In the genomic region with DNA sequence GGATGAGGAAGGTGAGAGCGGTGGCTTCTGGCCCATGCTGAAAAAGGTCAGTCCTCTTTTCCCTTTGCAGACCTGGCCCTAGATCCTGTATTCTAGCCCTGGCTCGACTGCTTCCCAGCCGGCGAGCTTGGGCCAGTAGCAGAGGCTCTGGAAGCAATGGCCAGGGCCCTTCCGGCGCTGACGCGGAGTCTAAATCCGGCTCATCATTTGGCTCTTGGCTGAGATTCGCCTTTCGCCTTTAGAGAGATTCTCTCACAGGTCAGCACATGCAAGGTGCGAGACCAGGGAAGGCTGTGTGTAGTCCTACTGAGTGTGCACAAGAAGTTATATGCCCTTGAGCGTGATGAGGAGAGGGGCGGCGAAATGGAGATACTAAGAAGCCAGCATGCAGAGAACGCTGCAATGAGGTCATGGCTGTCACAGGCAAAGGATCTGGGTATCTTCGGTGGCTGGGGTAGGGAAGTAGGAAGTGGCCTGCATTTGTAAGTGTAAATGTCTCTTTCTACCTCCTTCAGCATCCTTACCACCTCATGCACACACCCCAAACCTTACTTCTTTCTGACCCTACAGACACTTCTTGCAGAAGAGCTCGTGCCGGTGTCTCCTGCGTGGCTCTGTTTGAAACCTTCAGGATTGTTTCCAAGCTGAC, we compare ENCODE assay signal across 8 mouse cellular contexts. TPM values are rescaled to one million over a fixed set of nuclear protein-coding genes. Genes with fewer than 3 reads are reported as not detected.
A peak's percentile ranks its signal among the peaks of the same experiment; 100 is the strongest.
DNase-seq lines count a peak whose midpoint lies in the region; ATAC-seq lines count a peak whose summit lies in the region.

No protein-coding gene starts in this region.

- H3K27ac ChIP-seq in embryonic facial prominence, embryonic 11.5 days (replicated peaks; ENCODE audit: low read depth, low read length), result no peak overlapping the region
- H3K27ac ChIP-seq in heart, embryonic 12.5 days (ENCODE audit: poor library complexity, severe bottlenecking), result peak overlapping the region; percentile 85
- H3K27ac ChIP-seq in kidney, embryonic 16.5 days (ENCODE audit: low read length), result no peak overlapping the region
- H3K27ac ChIP-seq in macrophage, result peak overlapping the region; percentile 21

- H3K4me2 ChIP-seq in embryonic facial prominence, embryonic 11.5 days (ENCODE audit: low read depth, low read length), result peak overlapping the region; percentile 92
- H3K4me2 ChIP-seq in heart, embryonic 12.5 days, result peak overlapping the region; percentile 81
- peak overlapping the region; percentile 97 for H3K4me2 ChIP-seq in kidney, embryonic 16.5 days (replicated peaks; ENCODE audit: low read depth, low read length)

- no peaks in the 10 kb centered on the region for H3K4me1 ChIP-seq in embryonic facial prominence, embryonic 11.5 days (ENCODE audit: control insufficient read depth, insufficient read depth, low read length)
- H3K4me1 ChIP-seq in heart, embryonic 12.5 days (replicated peaks), result peaks cover 17% of the 10 kb centered on the region
- H3K4me1 ChIP-seq in kidney, embryonic 16.5 days (ENCODE audit: insufficient read depth, low read length), result peaks cover 20% of the 10 kb centered on the region

- H3K27me3 ChIP-seq in embryonic facial prominence, embryonic 11.5 days (ENCODE audit: control insufficient read depth, insufficient read depth, low read length), result peaks cover 9% of the 10 kb centered on the region
- peaks cover 16% of the 10 kb centered on the region; the same call in 1 of the 2 replicates for H3K27me3 ChIP-seq in heart, embryonic 12.5 days (replicated peaks)
- H3K27me3 ChIP-seq in kidney, embryonic 16.5 days (ENCODE audit: insufficient read depth, low read length), result peaks cover 65% of the 10 kb centered on the region

- no peaks in the 10 kb centered on the region for H3K9me3 ChIP-seq in embryonic facial prominence, embryonic 11.5 days (replicated peaks; ENCODE audit: control insufficient read depth, low read length)
- no peaks in the 10 kb centered on the region for H3K9me3 ChIP-seq in heart, embryonic 12.5 days (replicated peaks)
- no peaks in the 10 kb centered on the region for H3K9me3 ChIP-seq in kidney, embryonic 16.5 days (ENCODE audit: low read length)

- H3K9ac ChIP-seq in embryonic facial prominence, embryonic 11.5 days (replicated peaks; ENCODE audit: low read length), result no peak overlapping the region; the same call in 1 of the 2 replicates
- peak overlapping the region; percentile 78 for H3K9ac ChIP-seq in heart, embryonic 12.5 days
- H3K9ac ChIP-seq in kidney, embryonic 16.5 days (replicated peaks; ENCODE audit: low read length), result no peak overlapping the region; the same call in 1 of the 2 replicates

- WGBS in embryonic facial prominence, embryonic 11.5 days, result 3% methylated on average over 20 of the region's 20 CpGs
- WGBS in heart, embryonic 12.5 days, result 3% methylated on average over 20 of the region's 20 CpGs
- WGBS in kidney, embryonic 16.5 days, result 5% methylated on average over 20 of the region's 20 CpGs
- 28% methylated on average over 20 of the region's 20 CpGs for WGBS in macrophage (ENCODE audit: missing documents)

- DNase-seq in ovary, postnatal 36 days (ENCODE audit: low spot score), result peak; percentile 16
- no peak for DNase-seq in ovary, postnatal 10 days (ENCODE audit: low spot score)
- DNase-seq in embryonic facial prominence, embryonic 11.5 days (ENCODE audit: low spot score), result peak; percentile 38
- peak; percentile 50 for DNase-seq in testis, postnatal 10 days (ENCODE audit: low spot score)

- no peaks in the 10 kb centered on the region for H3K79me2 ChIP-seq in macrophage (ENCODE audit: inconsistent target)

- ATAC-seq in embryonic facial prominence, embryonic 11.5 days (replicated peaks; ENCODE audit: insufficient number of reproducible peaks, low FRiP score, low TSS enrichment, low read depth), result peak; percentile 15
- ATAC-seq in heart, embryonic 12.5 days (ENCODE audit: insufficient number of reproducible peaks, low FRiP score), result peak; percentile 34; the same call in 1 of the 2 replicates
- peak; percentile 20; the same call in 1 of the 2 replicates for ATAC-seq in kidney, embryonic 16.5 days (ENCODE audit: low FRiP score, low TSS enrichment)
- ATAC-seq in activated CD4-positive, CD25-positive, alpha-beta regulatory T cell, adult 4 months, result no peak

- H3K36me3 ChIP-seq in embryonic facial prominence, embryonic 11.5 days (replicated peaks; ENCODE audit: control insufficient read depth, insufficient read depth, low read depth, low read length), result no peaks in the 10 kb centered on the region
- no peaks in the 10 kb centered on the region for H3K36me3 ChIP-seq in heart, embryonic 12.5 days
- no peaks in the 10 kb centered on the region for H3K36me3 ChIP-seq in kidney, embryonic 16.5 days (ENCODE audit: insufficient read depth, low read length)
- H3K36me3 ChIP-seq in macrophage (ENCODE audit: inconsistent target), result no peaks in the 10 kb centered on the region

- peak overlapping the region; percentile 67 for H3K4me3 ChIP-seq in embryonic facial prominence, embryonic 11.5 days (ENCODE audit: low read depth, low read length)
- H3K4me3 ChIP-seq in heart, embryonic 12.5 days, result peak overlapping the region; percentile 81
- peak overlapping the region; percentile 59 for H3K4me3 ChIP-seq in kidney, embryonic 16.5 days (ENCODE audit: low read length)
- peak overlapping the region; percentile 22 for H3K4me3 ChIP-seq in macrophage (ENCODE audit: inconsistent target)

RNA-seq across cellular contexts. Expression of a gene that starts 0.6 kb away (rescaled TPM):
- 11.7 and 13.6 TPM in 2 replicates for polyA plus RNA-seq in embryonic facial prominence, embryonic 11.5 days (2014; fragmentation: Nextera tagmentation; extraction: Ambion mirVana)
- polyA plus RNA-seq in heart, embryonic 12.5 days (2016; fragmentation: Nextera tagmentation; extraction: Ambion mirVana), result 34.9 and 40.1 TPM in 2 replicates
- polyA plus RNA-seq in kidney, embryonic 16.5 days (2015; fragmentation: Nextera tagmentation; extraction: Ambion mirVana), result 3.5 and 4.3 TPM in 2 replicates
- 100 to 1,000 TPM in 24 of 26 experiments, 10 to 100 TPM in 2; 66.3 to 676 (median 308) TPM for total RNA-seq in macrophage (2018; cell fraction: chromatin; rRNA removed)
- 10 to 100 TPM; 18.5 to 62.0 (median 35.8) TPM for total RNA-seq in macrophage (2018; cell fraction: cytosol; rRNA removed)
- total RNA-seq in macrophage (2018; cell fraction: nucleus; rRNA removed), result 100 to 1,000 TPM in 25 of 26 experiments, 10 to 100 TPM in 1; 95.4 to 557 (median 252) TPM
- polyA plus RNA-seq in macrophage (2018), result 8.9 to 13.8 TPM (median 9.7 TPM) in 3 replicates
- polyA plus RNA-seq in activated CD4-positive, CD25-positive, alpha-beta regulatory T cell, adult 4 months (2017; shearing (Covaris generic)), result under 1 TPM in 1 of 2 experiments, not detected in 1; 0.52 TPM

Comparison
In these comparisons a context has a peak if more than half of its experiments do, and no peak if none do; other contexts are left out.
1. H3K27ac ChIP-seq: peak in heart, embryonic 12.5 days (single experiment) and macrophage (single experiment); none in embryonic facial prominence, embryonic 11.5 days (single experiment) and kidney, embryonic 16.5 days (single experiment).
2. H3K4me3 ChIP-seq: peak in every context shown above with its lines; median percentile 81 in heart, embryonic 12.5 days; 67 in embryonic facial prominence, embryonic 11.5 days; 59 in kidney, embryonic 16.5 days; 22 in macrophage.
3. Peak in every context shown above with its lines, with median percentiles within 50 percentile points of each other: H3K4me2 ChIP-seq.